Mouse (Mus musculus) ES-Bruce4 (cell line): Measurements from ENCODE around the gene Mpp2.

Experiments
- CTCF ChIP-seq: IDR thresholded peaks from one replicate; pipeline ENCODE4 v1.8.1; 2011; ENCODE audit warnings: low read depth, low read length
- EP300 ChIP-seq: IDR thresholded peaks from 2 replicates; pipeline ENCODE4 v1.6.1; 2011; ENCODE audit warnings: low read depth, low read length; ENCODE audit not compliant: insufficient read depth
- POLR2A ChIP-seq: IDR thresholded peaks from one replicate; pipeline ENCODE4 v1.8.1; 2011; ENCODE audit warnings: low read length; ENCODE audit not compliant: insufficient read depth

DNA sequence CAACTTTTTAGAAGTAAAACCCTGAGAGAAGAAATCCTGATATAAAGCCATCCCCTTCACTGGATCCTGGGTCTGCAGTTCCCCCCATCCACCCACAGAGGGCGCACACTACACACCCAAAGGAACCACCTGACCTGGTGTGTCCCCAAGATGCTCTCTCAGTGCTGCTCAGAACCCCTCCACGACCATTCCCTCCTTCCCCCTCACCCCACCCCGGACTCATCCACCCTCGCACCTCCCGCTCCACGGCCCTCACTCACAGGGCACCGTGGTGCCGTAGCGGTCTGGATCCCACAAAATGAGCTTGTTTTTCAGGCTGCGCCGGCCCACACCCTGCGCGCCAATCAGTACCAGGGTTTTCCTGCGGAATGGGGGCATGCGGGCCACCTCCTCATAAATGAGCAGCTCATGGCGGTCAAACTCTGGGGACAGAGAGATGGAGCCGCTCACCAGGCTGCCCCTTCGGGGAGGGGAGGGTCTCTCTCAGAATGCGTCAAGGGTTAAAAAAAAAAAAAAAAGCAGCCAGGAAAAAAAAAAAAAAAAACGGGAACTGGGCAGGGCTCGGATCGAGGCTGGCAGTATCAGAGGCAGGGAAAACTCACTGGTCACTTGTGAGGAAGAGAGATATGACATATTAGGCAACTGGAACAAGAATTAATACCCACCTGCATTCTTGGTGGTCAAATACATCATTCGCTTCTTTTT, 26.9 kb downstream of the Mpp2 start:
- peak; percentile 89 for TF ChIP-seq CTCF
- TF ChIP-seq POLR2A, result no peak
- no peak for TF ChIP-seq EP300
